Mouse (Mus musculus): Measurements from ENCODE around the gene Efna5. TPM values are rescaled to one million over a fixed set of nuclear protein-coding genes. Genes with fewer than 3 reads are reported as not detected.

Gene Efna5
- total RNA-seq, 1 experiment from 2014 or later, result 25.2 TPM

- DNase-seq, result no peak
Measured at GRCm38 (mm10) chr17:62603604-62604003, 277.5 kb downstream of the Efna5 start.

- no peak for DNase-seq
Measured at GRCm38 (mm10) chr17:62598716-62599490, 282.2 kb downstream of the Efna5 start.

- no peak for DNase-seq
Measured at GRCm38 (mm10) chr17:62592436-62593074, 288.6 kb downstream of the Efna5 start.

GRCm38 (mm10) chr17:62591581-62592435 is 289.3 kb downstream of the Efna5 start:
- DNase-seq, result no peak

GRCm38 (mm10) chr17:62590685-62591460 is 290.2 kb downstream of the Efna5 start:
- DNase-seq, result no peak

GRCm38 (mm10) chr17:62580127-62580526 is 301.0 kb downstream of the Efna5 start:
- no peak for DNase-seq

- no peak for DNase-seq
Measured at GRCm38 (mm10) chr17:62579618-62580017, 301.5 kb downstream of the Efna5 start.

- no peak for DNase-seq
Measured at GRCm38 (mm10) chr17:62574499-62575265, 306.4 kb downstream of the Efna5 start.

GRCm38 (mm10) chr17:62570101-62570500 is 311.0 kb downstream of the Efna5 start:
- no peak for DNase-seq

GRCm38 (mm10) chr17:62568019-62568418 is 313.1 kb downstream of the Efna5 start:
- no peak for DNase-seq

- no peak for DNase-seq
Measured at GRCm38 (mm10) chr17:62565632-62566031, 315.5 kb downstream of the Efna5 start.

GRCm38 (mm10) chr17:62562439-62562838 is 318.7 kb downstream of the Efna5 start:
- no peak for DNase-seq

GRCm38 (mm10) chr17:62557215-62557614 is 323.9 kb downstream of the Efna5 start:
- DNase-seq, result no peak

Data from adrenal gland, postnatal 14 days (tissue).